Mouse (Mus musculus) forebrain, postnatal 0 days (tissue): ENCODE results near the gene Plekha6. TPM values are rescaled to one million over a fixed set of nuclear protein-coding genes. Genes with fewer than 3 reads are reported as not detected.

Experiments used
- ATAC-seq: fragments of 200-750 bp; cut with Nextera tagmentation; 2 replicates; pipeline ENCODE4 v1.8.0; 2017; ENCODE audit warnings: mild to moderate bottlenecking, moderate library complexity
- DNase-seq: peaks from one replicate; pipeline ENCODE4 v3.0.0-alpha.2; 2015
- H3K27ac ChIP-seq: fragments of 300-500 bp; sonication (generic); 2 replicates; pipeline ENCODE4 v1.5.1; 2014; ENCODE audit warnings: low read depth, mild to moderate bottlenecking, antibody characterized with exemption, low read length, moderate library complexity, mixed read lengths
- H3K27me3 ChIP-seq: fragments of 300-500 bp; sonication (generic); 2 replicates; pipeline ENCODE4 v1.6.1; 2014; ENCODE audit warnings: mild to moderate bottlenecking, low read length, mixed read lengths; ENCODE audit not compliant: insufficient read depth
- H3K36me3 ChIP-seq: fragments of 300-500 bp; sonication (generic); 2 replicates; pipeline ENCODE4 v1.6.1; 2014; ENCODE audit warnings: mild to moderate bottlenecking, moderate library complexity; ENCODE audit not compliant: insufficient read depth
- H3K4me1 ChIP-seq: fragments of 300-500 bp; sonication (generic); 2 replicates; pipeline ENCODE4 v1.6.1; 2014; ENCODE audit warnings: antibody characterized with exemption; ENCODE audit not compliant: insufficient read depth
- H3K4me2 ChIP-seq: fragments of 300-500 bp; sonication (generic); 2 replicates; pipeline ENCODE4 v1.6.1; 2014; ENCODE audit warnings: low read depth, mild to moderate bottlenecking, moderate library complexity
- H3K4me3 ChIP-seq: fragments of 300-500 bp; sonication (generic); 2 replicates; pipeline ENCODE4 v1.5.1; 2014; ENCODE audit warnings: low read depth, low read length, mixed read lengths
- H3K9ac ChIP-seq: fragments of 300-500 bp; sonication (generic); 2 replicates; pipeline ENCODE4 v1.6.1; 2014; ENCODE audit warnings: mild to moderate bottlenecking
- H3K9me3 ChIP-seq: fragments of 300-500 bp; sonication (generic); 2 replicates; pipeline ENCODE4 v1.6.1; 2016; ENCODE audit warnings: low read length
- CTCF ChIP-seq: sonication (generic); IDR thresholded peaks from 2 replicates; pipeline ENCODE4 v1.5.1; 2016; ENCODE audit warnings: antibody characterized with exemption, control low read depth, low read depth
- WGBS: fragments of 180-500 bp; shearing (Covaris S2); extraction: QIAGEN DNeasy Blood & Tissue Kit; methylation state at CpG from one replicate; pipeline ENCODE4 v1.1.7; 2014; 5-methylcytosine and 5-hydroxymethylcytosine counted together
- polyA plus RNA-seq: library from polyadenylated mRNA; unstranded; fragments of >200 nt; fragmentation: Nextera tagmentation; extraction: Ambion mirVana; gene quantifications from 2 replicates; pipeline ENCODE4 v1.2.1, GENCODE M21; 2015
- total RNA-seq: library from RNA; depleted of rRNA; stranded (reverse); fragments of >200 nt; gene quantifications from 2 replicates; pipeline ENCODE4 v1.2.3, GENCODE M21; 2014

Gene Plekha6
- total and polyA plus RNA-seq, 2 experiments from 2014 or later, result 5.7 to 28.6 TPM

DNA sequence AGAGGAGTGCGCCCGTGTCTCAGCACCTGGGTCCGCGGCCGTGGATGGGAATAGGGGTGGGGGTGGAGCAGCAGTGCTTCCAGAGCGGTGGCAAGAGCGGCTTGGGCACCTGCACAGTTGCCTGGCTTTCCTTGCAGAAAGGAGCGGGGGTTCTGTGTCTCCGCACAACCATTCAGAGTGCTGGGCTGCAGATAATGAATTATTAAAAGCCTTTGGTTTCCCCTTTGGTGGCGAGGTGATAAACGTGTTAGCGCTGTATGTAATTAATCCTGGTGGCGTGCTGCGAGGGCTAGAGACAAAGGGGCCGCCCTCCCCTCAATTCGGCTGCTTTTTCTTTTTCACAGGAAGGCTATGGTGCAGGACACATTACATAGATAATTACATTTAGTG lies 18.7 kb downstream of the Plekha6 start:
- ATAC-seq, result peak; percentile 14
- Histone ChIP-seq H3K4me3 (peak overlapping the region; percentile 49), H3K4me2 (peak overlapping the region; percentile 67), H3K9me3 (no peaks in the 10 kb centered on the region), H3K36me3 (no peaks in the 10 kb centered on the region), H3K4me1 (peaks cover 14% of the 10 kb centered on the region), H3K9ac (peak overlapping the region; percentile 67), H3K27ac (peak overlapping the region; percentile 79), H3K27me3 (no peaks in the 10 kb centered on the region)
- DNase-seq, result peak; percentile 63
- WGBS, result under 1% methylated on average over 16 of the region's 16 CpGs
- TF ChIP-seq CTCF, result no peak

DNA sequence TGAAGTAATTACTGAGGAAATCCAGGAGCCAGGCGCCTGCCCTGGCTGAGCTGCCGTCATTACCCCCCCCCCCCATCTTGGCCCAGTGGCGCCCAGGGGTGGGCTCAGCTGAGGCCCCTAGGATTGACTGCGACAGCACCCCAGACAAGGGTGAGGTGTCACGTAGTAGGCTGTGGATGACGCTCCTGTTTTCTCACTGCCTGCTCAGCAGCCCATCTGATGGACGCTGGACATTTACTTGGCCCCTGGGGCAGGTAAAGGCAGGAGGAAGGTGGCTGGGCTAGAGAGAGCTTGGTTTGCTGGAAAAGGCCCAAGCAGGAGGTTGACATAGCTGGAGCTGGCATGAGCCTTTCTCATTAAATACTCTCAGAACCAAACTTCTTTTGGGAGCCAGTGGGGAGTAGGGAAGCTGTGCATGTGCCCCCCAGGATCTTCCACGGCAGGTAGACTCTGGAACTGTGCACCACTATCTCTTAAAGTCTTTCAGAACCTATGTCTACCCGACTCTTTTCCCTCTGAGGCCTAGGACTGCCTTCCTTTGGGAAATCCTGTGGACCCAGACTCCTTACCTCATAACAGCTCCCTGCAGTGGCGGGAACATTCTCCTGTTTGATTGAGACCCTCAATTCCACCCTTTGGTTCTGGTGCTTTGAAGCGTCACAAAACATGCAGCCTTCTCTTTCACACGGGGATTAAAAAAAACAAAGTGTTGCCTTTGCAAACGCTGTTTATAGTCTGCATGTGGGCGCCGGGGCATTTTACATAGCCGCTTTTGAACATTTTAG lies 19.3 kb downstream of the Plekha6 start:
- peak overlapping the region; percentile 67 for H3K9ac ChIP-seq
- H3K36me3 ChIP-seq, result no peaks in the 10 kb centered on the region
- no peaks in the 10 kb centered on the region for H3K27me3 ChIP-seq
- no peak for TF ChIP-seq CTCF
- ATAC-seq (no peak), DNase-seq (peak; percentile 64)
- H3K9me3 ChIP-seq, result no peaks in the 10 kb centered on the region
- H3K4me2 ChIP-seq, result peak overlapping the region; percentile 67
- H3K4me3 ChIP-seq, result peak overlapping the region; percentile 49
- peak overlapping the region; percentile 79 for H3K27ac ChIP-seq
- 7% methylated on average over 16 of the region's 16 CpGs for WGBS
- peaks cover 16% of the 10 kb centered on the region for H3K4me1 ChIP-seq

DNA sequence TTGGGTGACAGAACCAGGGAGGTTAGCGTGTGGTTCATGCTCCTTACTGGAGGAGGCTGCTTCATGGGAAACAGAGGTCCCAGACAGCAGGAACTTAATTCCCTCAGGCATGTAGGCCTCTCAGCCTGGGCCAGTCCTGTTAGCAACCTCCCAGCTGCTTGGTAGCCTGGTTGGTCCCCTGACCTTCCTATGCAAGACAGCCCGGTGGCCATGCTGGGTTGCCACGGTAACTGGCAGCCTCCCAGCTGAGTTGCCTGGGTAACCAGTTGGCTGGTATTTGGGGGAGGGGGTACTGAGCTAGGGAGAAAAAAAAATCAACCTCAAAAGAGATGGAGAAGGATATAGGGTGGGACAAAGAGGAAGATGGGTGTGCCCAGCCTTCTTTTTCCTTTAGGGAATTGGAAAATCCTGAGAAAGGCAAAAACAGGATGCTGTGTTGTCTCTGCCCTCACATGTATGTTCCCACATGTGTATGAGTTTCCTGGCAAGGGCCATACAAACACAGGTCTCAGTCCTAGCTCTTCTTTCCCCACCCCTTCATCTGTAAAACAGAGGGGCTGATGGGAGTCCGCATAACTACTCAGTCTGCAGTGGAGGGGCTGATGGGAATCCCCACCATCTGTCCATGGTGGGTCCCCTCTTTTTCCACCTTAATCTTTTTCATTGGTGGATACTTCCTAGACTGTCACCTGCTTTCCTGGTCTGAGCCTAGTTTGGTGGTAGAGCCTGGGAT lies 24.1 kb downstream of the Plekha6 start:
- Histone ChIP-seq H3K9ac (no peak overlapping the region), H3K4me2 (peak overlapping the region; percentile 9; the same call in 1 of the 2 replicates), H3K27ac (peak overlapping the region; percentile 66; the same call in 1 of the 2 replicates), H3K9me3 (0 out of 2 replicates have a peak, but pooled peaks cover 3% of the 10 kb centered on the region), H3K27me3 (no peaks in the 10 kb centered on the region), H3K4me3 (no peak overlapping the region), H3K4me1 (peaks cover 19% of the 10 kb centered on the region), H3K36me3 (no peaks in the 10 kb centered on the region)
- TF ChIP-seq CTCF, result no peak
- peak; percentile 86 for DNase-seq
- 5% methylated on average over 4 of the region's 4 CpGs for WGBS
- peak; percentile 82 for ATAC-seq

DNA sequence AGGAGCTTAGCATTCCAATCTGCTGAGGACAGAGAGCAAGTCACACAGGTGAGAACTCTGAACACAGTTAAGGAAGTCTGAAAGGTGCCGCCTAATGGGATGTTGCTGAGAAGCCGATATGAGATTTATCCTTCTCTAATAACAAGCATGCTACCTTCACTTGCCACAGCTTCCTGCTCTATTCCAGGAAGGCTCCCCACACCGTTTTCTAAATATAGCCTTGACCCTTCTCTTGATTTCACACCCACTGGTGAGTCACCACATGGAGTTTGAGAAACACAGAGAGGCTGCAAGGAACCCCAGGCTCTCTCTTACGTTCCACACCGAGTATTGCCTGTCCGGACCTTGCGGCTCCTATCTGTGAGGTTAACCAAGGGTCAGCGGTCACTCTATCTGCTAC lies 24.7 kb downstream of the Plekha6 start:
- WGBS, result 90% methylated on average over 8 of the region's 8 CpGs
- Histone ChIP-seq H3K4me2 (no peak overlapping the region), H3K27me3 (no peaks in the 10 kb centered on the region), H3K4me1 (peaks cover 13% of the 10 kb centered on the region), H3K9me3 (0 out of 2 replicates have a peak, but pooled peaks cover 3% of the 10 kb centered on the region), H3K9ac (no peak overlapping the region), H3K27ac (0 out of 2 replicates have a peak overlapping the region, but pooled peaks have one; percentile 66), H3K4me3 (no peak overlapping the region), H3K36me3 (no peaks in the 10 kb centered on the region)
- TF ChIP-seq CTCF, result no peak
- no peak for ATAC-seq
- DNase-seq, result no peak

DNA sequence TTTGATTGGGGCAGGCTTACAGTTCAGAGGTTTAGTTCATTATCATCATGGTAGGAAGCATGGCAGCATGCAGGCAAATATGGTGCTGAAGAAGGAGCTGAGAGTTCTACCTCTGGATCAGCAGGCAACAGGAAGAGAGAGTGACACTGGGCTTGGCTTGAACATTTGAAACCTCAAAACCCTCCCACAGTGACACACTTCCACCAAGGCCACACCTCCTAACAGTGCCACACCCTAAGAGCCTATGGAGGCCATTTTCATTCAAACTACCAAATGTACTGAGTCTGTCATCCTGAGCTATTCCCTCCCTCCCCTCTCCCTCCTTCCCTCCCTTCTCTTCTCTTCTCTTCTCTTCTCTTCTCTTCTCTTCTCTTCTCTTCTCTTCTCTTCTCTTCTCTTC lies 25.5 kb downstream of the Plekha6 start:
- H3K4me3 ChIP-seq, result no peak overlapping the region
- TF ChIP-seq CTCF, result no peak
- no peaks in the 10 kb centered on the region for H3K27me3 ChIP-seq
- H3K4me1 ChIP-seq, result peaks cover 12% of the 10 kb centered on the region
- no peak overlapping the region for H3K9ac ChIP-seq
- ATAC-seq (no peak), DNase-seq (no peak)
- H3K4me2 ChIP-seq, result no peak overlapping the region
- no peaks in the 10 kb centered on the region for H3K36me3 ChIP-seq
- H3K9me3 ChIP-seq, result 0 out of 2 replicates have a peak, but pooled peaks cover 3% of the 10 kb centered on the region
- no peak overlapping the region for H3K27ac ChIP-seq

DNA sequence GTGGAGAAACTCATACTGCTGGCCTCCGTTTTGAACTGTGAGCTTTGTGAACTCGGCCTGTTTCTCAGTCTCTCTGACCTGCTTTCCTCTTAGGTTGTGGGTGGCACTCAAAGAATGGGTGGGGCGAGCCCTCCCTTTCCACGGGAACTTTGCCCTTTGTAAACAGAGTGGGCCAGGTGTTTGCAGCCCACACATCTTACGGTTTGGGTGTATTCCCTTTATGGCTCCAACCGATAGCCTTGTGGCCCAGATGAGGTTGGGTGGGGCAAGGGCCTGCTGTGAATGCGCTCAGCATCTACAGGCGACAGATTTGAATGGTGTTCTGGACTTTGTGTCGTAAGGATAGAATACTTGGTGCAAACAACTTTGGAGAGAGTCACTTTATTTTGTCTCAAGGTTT lies 26.5 kb downstream of the Plekha6 start:
- no peaks in the 10 kb centered on the region for H3K27me3 ChIP-seq
- no peak overlapping the region for H3K27ac ChIP-seq
- 0 out of 2 replicates have a peak, but pooled peaks cover 3% of the 10 kb centered on the region for H3K9me3 ChIP-seq
- DNase-seq, result no peak
- 93% methylated on average over 9 of the region's 9 CpGs for WGBS
- no peak overlapping the region for H3K9ac ChIP-seq
- no peak for TF ChIP-seq CTCF
- no peaks in the 10 kb centered on the region for H3K36me3 ChIP-seq
- no peak overlapping the region for H3K4me2 ChIP-seq
- ATAC-seq, result no peak
- H3K4me1 ChIP-seq, result peaks cover 12% of the 10 kb centered on the region
- H3K4me3 ChIP-seq, result no peak overlapping the region

DNA sequence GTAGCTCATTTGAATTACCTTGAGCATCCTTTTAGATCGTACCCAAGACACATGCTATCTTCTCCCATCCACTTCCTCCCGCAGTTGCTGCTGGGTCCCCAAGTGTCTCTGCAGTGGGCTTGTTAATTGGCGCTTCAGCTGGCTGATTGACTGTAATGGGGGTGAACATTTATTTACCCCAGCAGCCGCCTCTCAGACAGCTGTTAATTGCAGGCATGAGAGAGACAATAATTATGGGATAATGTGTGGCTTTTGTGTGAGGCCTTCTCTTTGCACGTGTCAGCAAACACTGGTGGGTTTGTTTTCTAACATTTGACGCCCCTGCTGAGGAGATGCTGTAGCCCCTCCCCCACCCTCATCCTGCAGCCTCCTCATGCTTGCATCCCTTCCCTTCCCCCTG lies 32.2 kb downstream of the Plekha6 start:
- Histone ChIP-seq H3K4me2 (no peak overlapping the region), H3K9ac (no peak overlapping the region), H3K27ac (no peak overlapping the region), H3K36me3 (no peaks in the 10 kb centered on the region), H3K4me3 (no peak overlapping the region), H3K9me3 (no peaks in the 10 kb centered on the region), H3K4me1 (peaks cover 12% of the 10 kb centered on the region; the same call in 1 of the 2 replicates), H3K27me3 (no peaks in the 10 kb centered on the region; the same call in 1 of the 2 replicates)
- WGBS, result 13% methylated on average over 6 of the region's 6 CpGs
- DNase-seq (peak; percentile 53), ATAC-seq (peak; percentile 71)
- no peak for TF ChIP-seq CTCF
